Mouse (Mus musculus) layer of hippocampus, adult 2 months (tissue): ENCODE data around the gene Mrps5. TPM values are rescaled to one million over a fixed set of nuclear protein-coding genes. Genes with fewer than 3 reads are reported as not detected.

Experiments used
- DNase-seq, 2 experiments: peaks; one replicate each; pipeline ENCODE4 v3.0.0; 2022; ENCODE audit warnings: low spot score in 2 of 2
- H3K27ac ChIP-seq: fragments of 200-600 bp; 2 replicates; pipeline ENCODE4 v1.8.1; 2022
- H3K4me3 ChIP-seq: fragments of 200-600 bp; 2 replicates; pipeline ENCODE4 v1.8.1; 2022; ENCODE audit warnings: mild to moderate bottlenecking
- CTCF ChIP-seq: fragments of 200-600 bp; conservative IDR thresholded peaks from 2 replicates; pipeline ENCODE4 v1.8.1; 2022; ENCODE audit warnings: antibody characterized with exemption, mild to moderate bottlenecking, moderate library complexity
- long read RNA-seq, 2 experiments: library from polyadenylated mRNA; stranded (forward); transcript quantifications; one replicate each; pipeline ENCODE4 v2.0.0; 2021; ENCODE audit warnings: borderline mapping rate in 2 of 2
- total RNA-seq, 2 experiments: library from RNA; stranded (reverse); gene quantifications; 2 replicates each; pipeline ENCODE4 v1.2.3; 2021

Gene Mrps5
- 10 to 100 TPM; 91.9 TPM for total RNA-seq
- long read RNA-seq, experiment 1, full-length matches to known transcripts, result 44 of 57 reads
- long read RNA-seq, experiment 1, partial matches to known transcripts, result 2 of 57 reads
- long read RNA-seq, experiment 1, other reads (novel, unspliced or antisense), result 11 of 57 reads
- long read RNA-seq, experiment 2, full-length matches to known transcripts, result 52 of 65 reads
- long read RNA-seq, experiment 2, partial matches to known transcripts, result 4 of 65 reads
- long read RNA-seq, experiment 2, other reads (novel, unspliced or antisense), result 9 of 65 reads

GRCm38 (mm10) chr2:127586694-127587513 is at the start of gene Mrps5, which contains the start of gene Zfp661:
Gene Mrps5 (plus strand): TSS chr2:127587222.
Gene Zfp661 (minus strand): TSS chr2:127587094.
- peak; percentile 48 for TF ChIP-seq CTCF
- H3K27ac ChIP-seq, result peak within 1 kb of the TSS; percentile 100
- peak; percentile 77 for DNase-seq
- H3K4me3 ChIP-seq, result peak within 1 kb of the TSS; percentile 79

- peak in 1 of 2 experiments; percentile 72 for DNase-seq
- no peak for TF ChIP-seq CTCF
Observed at GRCm38 (mm10) chr2:127537548-127537947, 49.5 kb upstream of the Mrps5 start.

GRCm38 (mm10) chr2:127539494-127539893 is 47.5 kb upstream of the Mrps5 start:
- peak in 1 of 2 experiments; percentile 54 for DNase-seq
- TF ChIP-seq CTCF, result peak; percentile 77
- H3K27ac ChIP-seq, result no peak overlapping the region
- no peak overlapping the region for H3K4me3 ChIP-seq

More at GRCm38 (mm10) chr2:127537548-127537947, 49.5 kb upstream of the Mrps5 start:
- no peak overlapping the region for H3K27ac ChIP-seq
- no peak overlapping the region for H3K4me3 ChIP-seq

GRCm38 (mm10) chr2:127541185-127541584 is 45.8 kb upstream of the Mrps5 start, which contains the start of gene Prom2:
Gene Prom2 (minus strand): TSS chr2:127541467.
- Histone ChIP-seq H3K4me3 (no peak within 1 kb of the TSS), H3K27ac (no peak within 1 kb of the TSS)
- no peak for DNase-seq
- TF ChIP-seq CTCF, result no peak

GRCm38 (mm10) chr2:127541697-127542096 is 45.3 kb upstream of the Mrps5 start:
- no peak overlapping the region for H3K27ac ChIP-seq
- no peak for TF ChIP-seq CTCF
- H3K4me3 ChIP-seq, result no peak overlapping the region
- no peak for DNase-seq

- TF ChIP-seq CTCF, result no peak
- Histone ChIP-seq H3K4me3 (no peak overlapping the region), H3K27ac (no peak overlapping the region)
- DNase-seq, result no peak
Observed at GRCm38 (mm10) chr2:127548342-127549074, 38.5 kb upstream of the Mrps5 start.

- Histone ChIP-seq H3K4me3 (no peak overlapping the region), H3K27ac (no peak overlapping the region)
- TF ChIP-seq CTCF, result no peak
- DNase-seq, result no peak
Observed at GRCm38 (mm10) chr2:127549711-127550110, 37.3 kb upstream of the Mrps5 start.

GRCm38 (mm10) chr2:127550446-127550845 is 36.6 kb upstream of the Mrps5 start:
- no peak for TF ChIP-seq CTCF
- H3K27ac ChIP-seq, result no peak overlapping the region
- no peak for DNase-seq
- no peak overlapping the region for H3K4me3 ChIP-seq

GRCm38 (mm10) chr2:127551078-127551477 is 35.9 kb upstream of the Mrps5 start:
- H3K27ac ChIP-seq, result no peak overlapping the region
- peak; percentile 83 for TF ChIP-seq CTCF
- no peak overlapping the region for H3K4me3 ChIP-seq
- DNase-seq, result peak; percentile 49 to 52

- peak overlapping the region; percentile 68; the same call in 1 of the 2 replicates for H3K27ac ChIP-seq
- TF ChIP-seq CTCF, result peak; percentile 95
- H3K4me3 ChIP-seq, result peak overlapping the region; percentile 41
- peak; percentile 95 for DNase-seq
Observed at GRCm38 (mm10) chr2:127559070-127559966, 27.7 kb upstream of the Mrps5 start.

- TF ChIP-seq CTCF, result no peak
- DNase-seq, result no peak
- no peak overlapping the region for H3K4me3 ChIP-seq
- no peak overlapping the region for H3K27ac ChIP-seq
Observed at GRCm38 (mm10) chr2:127573322-127573721, 13.7 kb upstream of the Mrps5 start.

- peak; percentile 91 to 95 for DNase-seq
- H3K27ac ChIP-seq, result peak overlapping the region; percentile 81
- peak; percentile 44 for TF ChIP-seq CTCF
- H3K4me3 ChIP-seq, result peak overlapping the region; percentile 75
Observed at GRCm38 (mm10) chr2:127584436-127584858, 2.6 kb upstream of the Mrps5 start.
